Mouse (Mus musculus) liver, embryonic 12.5 days (tissue): ENCODE results near the gene Adipor2. TPM values are rescaled to one million over a fixed set of nuclear protein-coding genes. Genes with fewer than 3 reads are reported as not detected.
A peak's percentile ranks its signal among the peaks of the same experiment; 100 is the strongest.
"Not testable (repeated sequence)": the region's sequence is repeated elsewhere in the genome, so short reads cannot be mapped to it uniquely, and the experiment has no call there.

ENCODE experiments used
- ATAC-seq: fragments of 200-750 bp; cut with Nextera tagmentation; 2 replicates; pipeline ENCODE4 v1.8.0; 2017; ENCODE audit warnings: moderate number of reproducible peaks, mild to moderate bottlenecking, moderate library complexity
- H3K27ac ChIP-seq: fragments of 300-500 bp; sonication (generic); 2 replicates; pipeline ENCODE4 v1.5.1; 2016; ENCODE audit warnings: mild to moderate bottlenecking
- H3K27me3 ChIP-seq: fragments of 300-500 bp; sonication (generic); replicated peaks from 2 replicates; pipeline ENCODE4 v1.6.1; 2016; ENCODE audit warnings: mild to moderate bottlenecking, moderate library complexity
- H3K36me3 ChIP-seq: fragments of 300-500 bp; sonication (generic); 2 replicates; pipeline ENCODE4 v1.6.1; 2016; ENCODE audit warnings: mild to moderate bottlenecking, moderate library complexity
- H3K4me1 ChIP-seq: fragments of 300-500 bp; sonication (generic); 2 replicates; pipeline ENCODE4 v1.6.1; 2016
- H3K4me2 ChIP-seq: fragments of 300-500 bp; sonication (generic); 2 replicates; pipeline ENCODE4 v1.6.1; 2016; ENCODE audit warnings: mild to moderate bottlenecking, moderate library complexity
- H3K4me3 ChIP-seq: fragments of 300-500 bp; sonication (generic); 2 replicates; pipeline ENCODE4 v1.5.1; 2016; ENCODE audit warnings: mild to moderate bottlenecking, moderate library complexity
- H3K9ac ChIP-seq: fragments of 300-500 bp; sonication (generic); 2 replicates; pipeline ENCODE4 v1.6.1; 2016; ENCODE audit warnings: mild to moderate bottlenecking, moderate library complexity
- H3K9me3 ChIP-seq: fragments of 300-500 bp; sonication (generic); replicated peaks from 2 replicates; pipeline ENCODE4 v1.6.1; 2016; ENCODE audit warnings: mild to moderate bottlenecking, moderate library complexity
- whole genome bisulfite sequencing: fragments of 180-500 bp; shearing (Covaris S2); methylation state at CpG from one replicate; pipeline ENCODE4 v1.1.7; 2016; ENCODE audit not compliant: insufficient replicate concordance; 5-methylcytosine and 5-hydroxymethylcytosine counted together
- polyA plus RNA-seq: library from polyadenylated mRNA; unstranded; fragments of >200 nt; fragmentation: Nextera tagmentation; extraction: Ambion mirVana; gene quantifications from 2 replicates; pipeline ENCODE4 v1.2.1, GENCODE M21; 2016

Adipor2 gene
- polyA plus RNA-seq, 1 experiment from 2014 or later, result 30.2 TPM

GRCm38 (mm10) chr6:119443742-119444645, 26.5 kb upstream of the Adipor2 start:
- ATAC-seq, result peak; percentile 46; the same call in 1 of the 2 replicates
- Histone ChIP-seq H3K4me3 (no peak overlapping the region), H3K27me3 (peaks cover 42% of the 10 kb centered on the region), H3K9ac (no peak overlapping the region), H3K4me2 (peak overlapping the region; percentile 31), H3K4me1 (peaks cover 14% of the 10 kb centered on the region), H3K36me3 (no peaks in the 10 kb centered on the region), H3K27ac (no peak overlapping the region), H3K9me3 (no peaks in the 10 kb centered on the region)
- 36% methylated on average over 12 of the region's 12 CpGs for WGBS

- H3K4me2 ChIP-seq, H3K4me3 ChIP-seq, H3K36me3 ChIP-seq, H3K27ac ChIP-seq, H3K9ac ChIP-seq, H3K9me3 ChIP-seq, ATAC-seq: not testable (repeated sequence)
- 59% methylated on average over 5 of the region's 5 CpGs for WGBS
- Histone ChIP-seq H3K27me3 (peaks cover 29% of the 10 kb centered on the region), H3K4me1 (peaks cover 11% of the 10 kb centered on the region)
These were observed 25.2 kb upstream of the Adipor2 start for GRCm38 (mm10) chr6:119442729-119443128.

- Histone ChIP-seq H3K27ac (no peak overlapping the region), H3K4me1 (0 out of 2 replicates have a peak, but pooled peaks cover 6% of the 10 kb centered on the region), H3K4me3 (no peak overlapping the region), H3K36me3 (no peaks in the 10 kb centered on the region), H3K9me3 (no peaks in the 10 kb centered on the region), H3K27me3 (no peaks in the 10 kb centered on the region; the same call in none of the 2 replicates), H3K4me2 (no peak overlapping the region), H3K9ac (no peak overlapping the region)
- 36% methylated on average over 8 of the region's 8 CpGs for WGBS
- ATAC-seq, result no peak
These were observed 20.6 kb upstream of the Adipor2 start for GRCm38 (mm10) chr6:119437894-119438761.

GRCm38 (mm10) chr6:119434394-119434793, 16.9 kb upstream of the Adipor2 start:
- H3K36me3 ChIP-seq, result no peaks in the 10 kb centered on the region
- H3K9ac ChIP-seq, result no peak overlapping the region
- H3K27ac ChIP-seq, result no peak overlapping the region
- peak; percentile 51 for ATAC-seq
- WGBS, result 66% methylated on average over 4 of the region's 4 CpGs
- H3K4me1 ChIP-seq, result 0 out of 2 replicates have a peak, but pooled peaks cover 6% of the 10 kb centered on the region
- H3K9me3 ChIP-seq, result no peaks in the 10 kb centered on the region
- H3K4me2 ChIP-seq, result no peak overlapping the region
- no peaks in the 10 kb centered on the region; the same call in 1 of the 2 replicates for H3K27me3 ChIP-seq
- no peak overlapping the region for H3K4me3 ChIP-seq

GRCm38 (mm10) chr6:119431751-119432324, 14.3 kb upstream of the Adipor2 start:
- no peaks in the 10 kb centered on the region for H3K36me3 ChIP-seq
- no peak overlapping the region for H3K27ac ChIP-seq
- no peak overlapping the region for H3K4me3 ChIP-seq
- H3K9me3 ChIP-seq, result no peaks in the 10 kb centered on the region
- no peaks in the 10 kb centered on the region for H3K4me1 ChIP-seq
- WGBS, result 72% methylated on average over 6 of the region's 6 CpGs
- no peaks in the 10 kb centered on the region for H3K27me3 ChIP-seq
- ATAC-seq, result no peak
- H3K4me2 ChIP-seq, result no peak overlapping the region
- H3K9ac ChIP-seq, result no peak overlapping the region

GRCm38 (mm10) chr6:119430508-119430907, 13.0 kb upstream of the Adipor2 start:
- no peak overlapping the region for H3K4me2 ChIP-seq
- ATAC-seq, result no peak
- no peaks in the 10 kb centered on the region for H3K36me3 ChIP-seq
- 35% methylated on average over 2 of the region's 2 CpGs for WGBS
- H3K27me3 ChIP-seq, result no peaks in the 10 kb centered on the region
- no peaks in the 10 kb centered on the region for H3K9me3 ChIP-seq
- H3K27ac ChIP-seq, result no peak overlapping the region
- H3K4me1 ChIP-seq, result no peaks in the 10 kb centered on the region
- no peak overlapping the region for H3K9ac ChIP-seq
- H3K4me3 ChIP-seq, result no peak overlapping the region

GRCm38 (mm10) chr6:119429311-119429710, 11.8 kb upstream of the Adipor2 start:
- H3K27me3 ChIP-seq, result no peaks in the 10 kb centered on the region
- ATAC-seq, result no peak
- H3K4me3 ChIP-seq, result no peak overlapping the region
- H3K36me3 ChIP-seq, result no peaks in the 10 kb centered on the region
- no peaks in the 10 kb centered on the region for H3K9me3 ChIP-seq
- no peak overlapping the region for H3K27ac ChIP-seq
- H3K4me2 ChIP-seq, result no peak overlapping the region
- 90% methylated on average over 13 of the region's 13 CpGs for WGBS
- no peaks in the 10 kb centered on the region for H3K4me1 ChIP-seq
- no peak overlapping the region for H3K9ac ChIP-seq

GRCm38 (mm10) chr6:119428611-119429010, 11.1 kb upstream of the Adipor2 start:
- no peaks in the 10 kb centered on the region for H3K9me3 ChIP-seq
- no peak overlapping the region for H3K4me2 ChIP-seq
- no peaks in the 10 kb centered on the region for H3K27me3 ChIP-seq
- ATAC-seq, result no peak
- no peaks in the 10 kb centered on the region for H3K4me1 ChIP-seq
- H3K4me3 ChIP-seq, result no peak overlapping the region
- WGBS, result 57% methylated on average over 3 of the region's 3 CpGs
- no peaks in the 10 kb centered on the region for H3K36me3 ChIP-seq
- no peak overlapping the region for H3K9ac ChIP-seq
- H3K27ac ChIP-seq, result no peak overlapping the region

- no peak overlapping the region for H3K4me3 ChIP-seq
- H3K27me3 ChIP-seq, result no peaks in the 10 kb centered on the region
- no peaks in the 10 kb centered on the region for H3K9me3 ChIP-seq
- no peak overlapping the region for H3K9ac ChIP-seq
- WGBS, result 45% methylated on average over 4 of the region's 4 CpGs
- H3K36me3 ChIP-seq, result no peaks in the 10 kb centered on the region
- no peak for ATAC-seq
- H3K4me2 ChIP-seq, result no peak overlapping the region
- H3K4me1 ChIP-seq, result peaks cover 30% of the 10 kb centered on the region
- H3K27ac ChIP-seq, result no peak overlapping the region
These were observed 3.5 kb upstream of the Adipor2 start for GRCm38 (mm10) chr6:119421001-119421400.

GRCm38 (mm10) chr6:119420357-119420756, 2.9 kb upstream of the Adipor2 start:
- Histone ChIP-seq H3K9me3 (no peaks in the 10 kb centered on the region), H3K4me1 (peaks cover 30% of the 10 kb centered on the region), H3K27ac (no peak overlapping the region), H3K9ac (no peak overlapping the region), H3K36me3 (no peaks in the 10 kb centered on the region), H3K4me3 (no peak overlapping the region), H3K4me2 (no peak overlapping the region), H3K27me3 (no peaks in the 10 kb centered on the region)
- 80% methylated on average over 5 of the region's 5 CpGs for WGBS
- no peak for ATAC-seq

GRCm38 (mm10) chr6:119419412-119419811, 1.9 kb upstream of the Adipor2 start:
- H3K4me3 ChIP-seq, result no peak overlapping the region
- peaks cover 37% of the 10 kb centered on the region for H3K4me1 ChIP-seq
- H3K4me2 ChIP-seq, result no peak overlapping the region
- H3K36me3 ChIP-seq, result no peaks in the 10 kb centered on the region
- no peaks in the 10 kb centered on the region for H3K9me3 ChIP-seq
- ATAC-seq, result no peak
- no peak overlapping the region for H3K27ac ChIP-seq
- H3K27me3 ChIP-seq, result no peaks in the 10 kb centered on the region
- no peak overlapping the region for H3K9ac ChIP-seq
- WGBS, result 72% methylated on average over 7 of the region's 7 CpGs
